Mouse (Mus musculus) stomach, embryonic 16.5 days (tissue): ENCODE results near the gene Hgf. TPM values are rescaled to one million over a fixed set of nuclear protein-coding genes. Genes with fewer than 3 reads are reported as not detected.

ENCODE experiments used
- ATAC-seq: fragments of 200-750 bp; cut with Nextera tagmentation; 2 replicates; pipeline ENCODE4 v1.8.0; 2017; ENCODE audit warnings: moderate number of reproducible peaks, moderate TSS enrichment; ENCODE audit not compliant: insufficient read depth, low FRiP score
- H3K27ac ChIP-seq: fragments of 300-500 bp; sonication (generic); 2 replicates; pipeline ENCODE4 v1.5.1; 2014; ENCODE audit warnings: low read length
- H3K27me3 ChIP-seq: fragments of 300-500 bp; sonication (generic); 2 replicates; pipeline ENCODE4 v1.6.1; 2014; ENCODE audit warnings: low read length, control low read depth, mixed read lengths; ENCODE audit not compliant: control insufficient read depth, insufficient read depth
- H3K36me3 ChIP-seq: fragments of 300-500 bp; sonication (generic); 2 replicates; pipeline ENCODE4 v1.6.1; 2014; ENCODE audit warnings: low read length; ENCODE audit not compliant: control insufficient read depth, insufficient read depth
- H3K4me1 ChIP-seq: fragments of 300-500 bp; sonication (generic); 2 replicates; pipeline ENCODE4 v1.6.1; 2014; ENCODE audit warnings: low read length, control low read depth, mixed read lengths; ENCODE audit not compliant: control insufficient read depth, insufficient read depth
- H3K4me2 ChIP-seq: fragments of 300-500 bp; sonication (generic); 2 replicates; pipeline ENCODE4 v1.6.1; 2014; ENCODE audit warnings: low read depth, low read length, mixed read lengths
- H3K4me3 ChIP-seq: fragments of 300-500 bp; sonication (generic); replicated peaks from 2 replicates; pipeline ENCODE4 v1.5.1; 2014; ENCODE audit warnings: mild to moderate bottlenecking, low read length
- H3K9ac ChIP-seq: fragments of 300-500 bp; sonication (generic); 2 replicates; pipeline ENCODE4 v1.6.1; 2014; ENCODE audit warnings: low read length
- H3K9me3 ChIP-seq: fragments of 300-500 bp; sonication (generic); replicated peaks from 2 replicates; pipeline ENCODE4 v1.6.1; 2016; ENCODE audit warnings: low read length, control low read depth; ENCODE audit not compliant: control insufficient read depth
- WGBS: fragments of 180-500 bp; shearing (Covaris S2); extraction: QIAGEN DNeasy Blood & Tissue Kit; methylation state at CpG from one replicate; pipeline ENCODE4 v1.1.7; 2014; 5-methylcytosine and 5-hydroxymethylcytosine counted together
- polyA plus RNA-seq: library from polyadenylated mRNA; unstranded; fragments of >200 nt; fragmentation: Nextera tagmentation; extraction: Ambion mirVana; gene quantifications from 2 replicates; pipeline ENCODE4 v1.2.1, GENCODE M21; 2015

The Hgf gene
- polyA plus RNA-seq, result 3.8 and 4.1 TPM in 2 replicates

DNA sequence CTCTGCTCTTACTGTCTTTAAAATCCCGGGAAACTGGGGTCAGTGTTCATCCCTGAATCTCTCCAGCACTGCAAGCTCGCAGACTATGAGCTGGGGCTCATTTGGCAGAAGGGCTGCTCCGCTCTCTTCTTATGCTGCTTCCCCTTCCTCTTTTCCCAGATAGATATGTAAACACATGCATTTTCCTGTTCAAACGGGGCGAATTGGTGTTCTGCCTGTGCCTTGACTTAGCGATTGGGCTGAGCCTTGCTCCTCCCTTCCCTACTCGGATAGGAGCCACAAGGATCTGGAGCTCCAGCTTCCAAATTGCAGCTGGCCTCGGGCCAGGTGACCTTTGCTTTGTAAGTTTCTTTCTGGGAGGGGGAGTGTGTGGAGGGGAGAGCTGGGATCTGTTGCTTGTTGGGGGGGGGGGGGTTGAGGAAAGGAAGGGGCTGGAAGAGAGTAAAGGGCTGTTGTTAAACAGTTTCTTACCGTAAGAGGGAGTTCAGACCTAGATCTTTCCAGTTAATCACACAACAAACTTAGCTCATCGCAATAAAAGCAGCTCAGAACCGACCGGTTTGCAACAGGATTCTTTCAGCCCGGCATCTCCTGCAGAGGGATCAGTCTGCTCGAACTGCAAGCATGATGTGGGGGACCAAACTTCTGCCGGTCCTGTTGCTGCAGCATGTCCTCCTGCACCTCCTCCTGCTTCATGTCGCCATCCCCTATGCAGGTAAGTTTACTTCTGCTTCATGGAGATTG lies at the start of gene Hgf:
TSS of gene Hgf (plus strand) at position 192 of the 744 bp plus-strand sequence.
- peak within 1 kb of the TSS; percentile 47 for H3K9ac ChIP-seq
- H3K36me3 ChIP-seq, result no peaks in the 10 kb centered on the region
- H3K4me2 ChIP-seq, result peak within 1 kb of the TSS; percentile 57
- peak within 1 kb of the TSS; percentile 33 for H3K4me3 ChIP-seq
- no peaks in the 10 kb centered on the region for H3K27me3 ChIP-seq
- peaks cover 6% of the 10 kb centered on the region; the same call in 1 of the 2 replicates for H3K4me1 ChIP-seq
- ATAC-seq, result peak; percentile 84
- WGBS, result 1% methylated on average over 16 of the region's 16 CpGs
- H3K27ac ChIP-seq, result peak within 1 kb of the TSS; percentile 30; the same call in 1 of the 2 replicates
- no peaks in the 10 kb centered on the region for H3K9me3 ChIP-seq

GRCm38 (mm10) chr5:16506702-16507350 lies 46.5 kb upstream of the Hgf start:
- Histone ChIP-seq H3K27me3 (no peaks in the 10 kb centered on the region), H3K36me3 (no peaks in the 10 kb centered on the region), H3K9ac (no peak overlapping the region), H3K4me2 (no peak overlapping the region), H3K27ac (no peak overlapping the region), H3K9me3 (no peaks in the 10 kb centered on the region), H3K4me3 (no peak overlapping the region), H3K4me1 (no peaks in the 10 kb centered on the region)
- WGBS, result 77% methylated on average over 4 of the region's 4 CpGs
- no peak for ATAC-seq

DNA sequence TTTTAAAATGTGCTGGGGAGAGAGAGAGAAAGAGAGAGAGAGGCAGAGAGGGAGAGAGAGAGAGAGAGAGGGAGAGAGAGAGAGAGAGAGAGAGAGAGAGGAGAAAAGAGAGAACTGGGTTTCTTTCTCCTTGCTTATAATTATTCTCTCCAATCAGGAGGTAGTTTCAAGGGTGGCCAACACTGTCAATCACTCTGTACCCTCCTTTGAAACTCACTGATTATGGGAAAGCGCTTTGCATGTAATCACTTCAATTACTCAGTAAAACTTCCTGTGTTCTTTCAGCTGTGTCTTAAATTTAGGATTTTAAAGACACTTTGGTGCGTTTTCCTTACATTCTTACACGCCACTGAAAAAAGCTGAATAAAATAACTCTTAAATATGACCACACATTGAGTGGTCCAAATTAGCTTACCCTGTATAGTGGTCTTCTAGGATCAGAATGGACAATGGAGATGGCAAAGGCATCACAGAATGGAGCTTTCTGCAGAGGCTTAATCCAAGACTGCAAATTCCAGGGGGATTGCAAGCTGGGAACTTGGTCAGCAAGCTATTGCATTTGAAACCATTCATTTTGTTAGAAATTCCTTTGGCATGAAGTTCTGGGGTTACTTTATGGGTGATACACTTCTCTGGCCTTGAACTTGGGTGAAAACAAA lies 21.5 kb upstream of the Hgf start:
- Histone ChIP-seq H3K27ac (no peak overlapping the region), H3K4me3 (no peak overlapping the region), H3K27me3 (no peaks in the 10 kb centered on the region), H3K4me2 (no peak overlapping the region), H3K9me3 (no peaks in the 10 kb centered on the region), H3K9ac (no peak overlapping the region), H3K4me1 (no peaks in the 10 kb centered on the region), H3K36me3 (no peaks in the 10 kb centered on the region)
- no peak for ATAC-seq
- WGBS, result 88% methylated on average over 3 of the region's 3 CpGs

DNA sequence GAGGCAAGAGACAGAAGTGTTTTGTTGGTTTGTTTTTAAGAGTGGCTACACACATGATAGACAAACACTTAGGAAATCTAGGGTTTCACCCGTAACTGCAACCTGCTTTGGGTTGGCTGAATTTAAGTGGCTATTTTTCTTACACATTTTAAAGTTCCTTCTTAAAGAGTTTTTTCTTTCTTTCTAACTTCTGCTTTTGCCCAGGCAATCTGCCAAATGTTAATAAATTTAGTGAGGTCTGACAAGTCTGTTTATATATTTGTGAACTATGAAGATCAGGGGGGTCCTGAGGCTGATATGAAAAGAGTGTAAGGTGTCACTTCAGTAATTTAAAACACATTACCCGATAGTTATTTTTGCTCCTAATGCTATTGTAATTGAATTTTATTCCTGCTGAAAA lies 15.2 kb upstream of the Hgf start:
- H3K36me3 ChIP-seq, result no peaks in the 10 kb centered on the region
- no peak overlapping the region for H3K27ac ChIP-seq
- H3K4me1 ChIP-seq, result no peaks in the 10 kb centered on the region
- 41% methylated on average over 2 of the region's 2 CpGs for WGBS
- no peak overlapping the region for H3K4me3 ChIP-seq
- no peak for ATAC-seq
- no peaks in the 10 kb centered on the region for H3K27me3 ChIP-seq
- H3K4me2 ChIP-seq, result no peak overlapping the region
- no peaks in the 10 kb centered on the region for H3K9me3 ChIP-seq
- no peak overlapping the region for H3K9ac ChIP-seq

GRCm38 (mm10) chr5:16541561-16542116 lies 11.7 kb upstream of the Hgf start:
- Histone ChIP-seq H3K27ac (no peak overlapping the region), H3K4me2 (no peak overlapping the region), H3K36me3 (no peaks in the 10 kb centered on the region), H3K4me1 (no peaks in the 10 kb centered on the region), H3K9me3 (no peaks in the 10 kb centered on the region), H3K4me3 (no peak overlapping the region), H3K27me3 (no peaks in the 10 kb centered on the region), H3K9ac (no peak overlapping the region)
- no peak for ATAC-seq
- 27% methylated on average over 2 of the region's 2 CpGs for WGBS

- H3K9me3 ChIP-seq, result no peaks in the 10 kb centered on the region
- H3K27me3 ChIP-seq, result no peaks in the 10 kb centered on the region
- H3K4me3 ChIP-seq, result no peak overlapping the region
- H3K4me1 ChIP-seq, result no peaks in the 10 kb centered on the region
- H3K36me3 ChIP-seq, result no peaks in the 10 kb centered on the region
- H3K4me2 ChIP-seq, result no peak overlapping the region
- H3K27ac ChIP-seq, result no peak overlapping the region
- no peak for ATAC-seq
- H3K9ac ChIP-seq, result no peak overlapping the region
- 86% methylated on average over 3 of the region's 3 CpGs for WGBS
These were observed 5.8 kb upstream of the Hgf start for GRCm38 (mm10) chr5:16547490-16547889.

- Histone ChIP-seq H3K9ac (no peak overlapping the region), H3K4me3 (no peak overlapping the region), H3K4me1 (peaks cover 6% of the 10 kb centered on the region; the same call in 1 of the 2 replicates), H3K9me3 (no peaks in the 10 kb centered on the region), H3K27ac (no peak overlapping the region), H3K36me3 (no peaks in the 10 kb centered on the region), H3K4me2 (peak overlapping the region; percentile 57), H3K27me3 (no peaks in the 10 kb centered on the region)
- 51% methylated on average over 4 of the region's 4 CpGs for WGBS
- ATAC-seq, result no peak
These were observed 648 bp upstream of the Hgf start for GRCm38 (mm10) chr5:16552647-16553046.

DNA sequence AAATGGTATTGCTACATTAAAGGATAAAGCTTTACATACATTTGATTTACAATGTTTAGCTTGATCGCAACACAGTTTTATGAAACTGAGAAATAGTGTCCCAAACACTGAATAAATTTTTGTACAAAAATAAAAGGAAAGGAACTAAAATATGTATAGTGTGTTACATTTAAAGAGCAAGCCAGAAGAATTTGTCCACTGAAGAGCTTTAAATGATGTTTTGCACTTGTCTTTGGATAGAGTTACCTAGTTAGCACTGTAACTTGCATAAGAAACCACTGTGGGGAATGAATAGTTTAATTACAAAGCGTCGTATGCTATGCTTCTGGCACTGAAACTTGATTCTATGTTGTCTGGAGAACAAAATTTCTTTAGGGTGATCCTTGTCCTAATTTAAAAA lies 7.0 kb downstream of the Hgf start:
- ATAC-seq, result no peak
- H3K4me3 ChIP-seq, result no peak overlapping the region
- H3K4me1 ChIP-seq, result no peaks in the 10 kb centered on the region
- no peaks in the 10 kb centered on the region for H3K27me3 ChIP-seq
- no peaks in the 10 kb centered on the region for H3K36me3 ChIP-seq
- H3K4me2 ChIP-seq, result no peak overlapping the region
- no peak overlapping the region for H3K9ac ChIP-seq
- H3K27ac ChIP-seq, result no peak overlapping the region
- WGBS, result 90% methylated on average over 3 of the region's 3 CpGs
- no peaks in the 10 kb centered on the region for H3K9me3 ChIP-seq

GRCm38 (mm10) chr5:16568997-16569396 lies 15.7 kb downstream of the Hgf start:
- no peak for ATAC-seq
- Histone ChIP-seq H3K9ac (no peak overlapping the region), H3K27me3 (no peaks in the 10 kb centered on the region), H3K4me2 (no peak overlapping the region), H3K9me3 (no peaks in the 10 kb centered on the region), H3K4me3 (no peak overlapping the region), H3K27ac (no peak overlapping the region), H3K36me3 (no peaks in the 10 kb centered on the region), H3K4me1 (no peaks in the 10 kb centered on the region)
- 74% methylated on average over 4 of the region's 4 CpGs for WGBS
